Mouse (Mus musculus): ENCODE measurements at regions not wholly inside any gene's neighbourhood (a gene's known extent, or its start where the extent isn't known, plus 50 kb on each side); places are given as distances from the start of the nearest gene placed in this dataset.

GRCm38 (mm10) chr3:50953456-50953855, 270.8 kb upstream of the Noct start:
- DNase-seq = no peak

GRCm38 (mm10) chr3:50970386-50970785, 253.9 kb upstream of the Noct start:
- no peak for DNase-seq

- no peak for DNase-seq
These were observed 251.2 kb upstream of the Noct start for GRCm38 (mm10) chr3:50973081-50973480.

GRCm38 (mm10) chr3:50976141-50976780, 248.0 kb upstream of the Noct start:
- DNase-seq = no peak

- DNase-seq = no peak
These were observed 247.4 kb upstream of the Noct start for GRCm38 (mm10) chr3:50976818-50977217.

- DNase-seq = no peak
These were observed 245.6 kb upstream of the Noct start for GRCm38 (mm10) chr3:50978636-50979035.

GRCm38 (mm10) chr3:50979592-50979991, 244.7 kb upstream of the Noct start:
- DNase-seq = no peak

GRCm38 (mm10) chr3:50981751-50982150, 242.5 kb upstream of the Noct start:
- DNase-seq = no peak

GRCm38 (mm10) chr3:50982649-50983048, 241.6 kb upstream of the Noct start:
- DNase-seq = no peak

- DNase-seq = no peak
These were observed 241.1 kb upstream of the Noct start for GRCm38 (mm10) chr3:50983126-50983525.

- no peak for DNase-seq
These were observed 240.1 kb upstream of the Noct start for GRCm38 (mm10) chr3:50983962-50984765.

- DNase-seq = no peak
These were observed 236.4 kb upstream of the Noct start for GRCm38 (mm10) chr3:50987821-50988220.

- no peak for DNase-seq
These were observed 233.4 kb upstream of the Noct start for GRCm38 (mm10) chr3:50990810-50991209.

GRCm38 (mm10) chr3:50992581-50993313, 231.5 kb upstream of the Noct start:
- DNase-seq = no peak

- no peak for DNase-seq
These were observed 224.5 kb upstream of the Noct start for GRCm38 (mm10) chr3:50999745-51000144.

GRCm38 (mm10) chr3:51000938-51001337, 223.3 kb upstream of the Noct start:
- no peak for DNase-seq

- DNase-seq = no peak
These were observed 221.6 kb upstream of the Noct start for GRCm38 (mm10) chr3:51002662-51003061.

- DNase-seq = no peak
These were observed 220.6 kb upstream of the Noct start for GRCm38 (mm10) chr3:51003506-51004170.

GRCm38 (mm10) chr3:51004216-51004615, 220.0 kb upstream of the Noct start:
- no peak for DNase-seq

GRCm38 (mm10) chr3:51009098-51009497, 215.1 kb upstream of the Noct start:
- DNase-seq = no peak

- no peak for DNase-seq
These were observed 204.4 kb upstream of the Noct start for GRCm38 (mm10) chr3:51019650-51020346.

- DNase-seq = no peak
These were observed 199.6 kb upstream of the Noct start for GRCm38 (mm10) chr3:51024655-51025054.

GRCm38 (mm10) chr3:51031821-51032220, 192.4 kb upstream of the Noct start:
- DNase-seq = no peak

Data from cerebellum, adult 11-12 months (tissue).